Mouse (Mus musculus) heart, postnatal 14 days (tissue): Measurements from ENCODE around the gene Folr1. TPM values are rescaled to one million over a fixed set of nuclear protein-coding genes. Genes with fewer than 3 reads are reported as not detected.

Experiments
- DNase-seq, 2 experiments: peaks; one replicate each; pipeline ENCODE4 v3.0.0; 2021 to 2022
- intact Hi-C: fragments of 180-260 bp; cut with DNase I; formaldehyde crosslinking; loops from one replicate; pipeline ENCODE4 v1.15.1; 2025
- long read RNA-seq, 2 experiments: library from polyadenylated mRNA; stranded (forward); transcript quantifications; one replicate each; pipeline ENCODE4 v2.0.0; 2021
- total RNA-seq, 2 experiments: library from RNA; stranded (reverse); gene quantifications; 2 replicates each; pipeline ENCODE4 v1.2.3; 2021

Gene Folr1
- 1 to 10 TPM in 1 of 2 experiments, under 1 TPM in 1; 0.71 to 1.5 TPM for total RNA-seq
- long read RNA-seq, experiment 1, result 0 reads
- long read RNA-seq, experiment 2, result 0 reads

- DNase-seq, result no peak
Observed at GRCm38 (mm10) chr7:101870629-101871028, at the start of gene Folr1. Folr1 (minus strand) TSS chr7:101870788.

GRCm38 (mm10) chr7:101918071-101918470 lies 47.5 kb upstream of the Folr1 start:
- intact Hi-C loops, result loop anchor here (2.0 to 5.0 kb wide), 3 partner anchors 49 to 161 kb away; no protein-coding TSS in a partner anchor
- DNase-seq, result peak; percentile 59 to 77

More at GRCm38 (mm10) chr7:101870629-101871028, at the start of gene Folr1:
- intact Hi-C loops, result no loop called here

GRCm38 (mm10) chr7:101911982-101912381 lies 41.4 kb upstream of the Folr1 start:
- intact Hi-C loops, result no loop called here
- DNase-seq, result no peak

- intact Hi-C loops, result no loop called here
- DNase-seq, result no peak
Observed at GRCm38 (mm10) chr7:101910138-101910537, 39.5 kb upstream of the Folr1 start.

- DNase-seq, result peak in 1 of 2 experiments; percentile 26
- intact Hi-C loops, result no loop called here
Observed at GRCm38 (mm10) chr7:101908367-101908766, 37.8 kb upstream of the Folr1 start.

- DNase-seq, result no peak
Observed at GRCm38 (mm10) chr7:101906696-101907095, 36.1 kb upstream of the Folr1 start.

GRCm38 (mm10) chr7:101906287-101906681 lies 35.7 kb upstream of the Folr1 start, which contains the start of gene Tomt:
Tomt (minus strand) TSS chr7:101906359.
- DNase-seq, result no peak
- intact Hi-C loops, result no loop called here

More at GRCm38 (mm10) chr7:101906696-101907095, 36.1 kb upstream of the Folr1 start:
- intact Hi-C loops, result no loop called here

- intact Hi-C loops, result no loop called here
- DNase-seq, result peak; percentile 99
Observed at GRCm38 (mm10) chr7:101905561-101906286, 35.1 kb upstream of the Folr1 start, which contains the start of gene Lamtor1. Lamtor1 (plus strand) TSS chr7:101905904.

GRCm38 (mm10) chr7:101902846-101903245 lies 32.3 kb upstream of the Folr1 start:
- intact Hi-C loops, result no loop called here
- DNase-seq, result no peak

GRCm38 (mm10) chr7:101901969-101902368 lies 31.4 kb upstream of the Folr1 start:
- DNase-seq, result no peak
- intact Hi-C loops, result no loop called here

- no peak for DNase-seq
- intact Hi-C loops, result no loop called here
Observed at GRCm38 (mm10) chr7:101900331-101901097, 29.9 kb upstream of the Folr1 start.

GRCm38 (mm10) chr7:101896104-101897066 lies 25.8 kb upstream of the Folr1 start:
- peak; percentile 91 to 95 for DNase-seq

GRCm38 (mm10) chr7:101895695-101896094 lies 25.1 kb upstream of the Folr1 start:
- no peak for DNase-seq
- intact Hi-C loops, result loop anchor here (5.0 kb wide), 4 partner anchors 37 to 233 kb away; partner anchors contain the start of genes Clpb, Inppl1, Lrrc51 and Numa1

More at GRCm38 (mm10) chr7:101896104-101897066, 25.8 kb upstream of the Folr1 start:
- intact Hi-C loops, result loop anchor here (5.0 kb wide), 4 partner anchors 36 to 234 kb away; partner anchors contain the start of genes Clpb, Inppl1, Lrrc51 and Numa1

- DNase-seq, result no peak
- intact Hi-C loops, result no loop called here
Observed at GRCm38 (mm10) chr7:101888460-101888859, 17.9 kb upstream of the Folr1 start.

- intact Hi-C loops, result no loop called here
- no peak for DNase-seq
Observed at GRCm38 (mm10) chr7:101886274-101886673, 15.7 kb upstream of the Folr1 start.

GRCm38 (mm10) chr7:101884160-101884559 lies 13.6 kb upstream of the Folr1 start:
- intact Hi-C loops, result no loop called here
- DNase-seq, result no peak

GRCm38 (mm10) chr7:101882413-101883154 lies 12.0 kb upstream of the Folr1 start:
- intact Hi-C loops, result no loop called here
- DNase-seq, result peak in 1 of 2 experiments; percentile 14

GRCm38 (mm10) chr7:101880855-101881254 lies 10.3 kb upstream of the Folr1 start:
- DNase-seq, result no peak
- intact Hi-C loops, result no loop called here

- no peak for DNase-seq
- intact Hi-C loops, result no loop called here
Observed at GRCm38 (mm10) chr7:101875978-101876377, 5.4 kb upstream of the Folr1 start.
